Mouse (Mus musculus): ENCODE measurements around the gene Calm5. TPM values are rescaled to one million over a fixed set of nuclear protein-coding genes. Genes with fewer than 3 reads are reported as not detected.
"Not testable (repeated sequence)": the region's sequence is repeated elsewhere in the genome, so short reads cannot be mapped to it uniquely, and the experiment has no call there.

The Calm5 gene
- not detected for total RNA-seq (2021)
- long read RNA-seq, experiment 1, result 0 reads
- long read RNA-seq, experiment 2, result 0 reads

DNA sequence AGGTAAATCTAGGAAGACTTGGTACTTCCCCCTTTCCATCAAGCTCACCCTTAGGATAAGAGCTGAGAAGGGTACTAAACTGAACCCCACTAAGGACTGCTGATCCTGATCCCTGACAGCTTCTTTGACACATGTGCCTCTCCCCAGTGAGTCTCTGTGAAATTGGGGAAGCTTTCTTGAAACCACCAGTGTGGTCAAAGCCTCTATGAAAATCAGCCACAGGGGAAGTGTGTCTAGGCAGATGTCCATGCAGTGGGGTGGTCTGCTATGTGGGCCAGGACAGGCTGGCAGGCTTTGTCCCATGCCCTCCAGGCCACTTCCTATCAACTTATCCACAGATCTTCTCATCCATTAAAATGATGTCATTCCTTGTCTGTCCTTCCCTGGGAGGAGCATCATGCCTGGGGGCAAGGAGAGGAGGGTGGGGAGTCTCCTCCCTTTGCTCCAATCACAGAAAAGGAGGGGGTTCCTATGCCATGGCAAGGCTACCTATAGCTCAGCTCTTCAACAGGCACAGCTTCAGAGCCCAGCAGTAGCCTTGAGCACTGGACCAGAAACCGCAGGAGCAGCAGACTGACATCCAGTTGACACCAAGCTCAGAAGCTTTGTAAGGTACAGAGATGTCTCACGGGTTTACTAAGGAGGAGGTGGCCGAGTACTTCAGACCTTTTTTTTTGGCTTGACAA is at the start of gene Calm5:
Calm5 (plus strand) TSS at position 526 of the 686 bp plus-strand sequence.
- DNase-seq; intact Hi-C loops (cut with DNase I; ENCODE audit: low total_unique reads): not testable (repeated sequence)

- intact Hi-C loops (cut with DNase I; ENCODE audit: low total_unique reads), result no loop called here
- DNase-seq, result no peak
Measured at GRCm38 (mm10) chr13:3804186-3804585, 49.8 kb upstream of the Calm5 start, which contains the start of gene Calml3. Calml3 (minus strand) TSS chr13:3804316.

DNA sequence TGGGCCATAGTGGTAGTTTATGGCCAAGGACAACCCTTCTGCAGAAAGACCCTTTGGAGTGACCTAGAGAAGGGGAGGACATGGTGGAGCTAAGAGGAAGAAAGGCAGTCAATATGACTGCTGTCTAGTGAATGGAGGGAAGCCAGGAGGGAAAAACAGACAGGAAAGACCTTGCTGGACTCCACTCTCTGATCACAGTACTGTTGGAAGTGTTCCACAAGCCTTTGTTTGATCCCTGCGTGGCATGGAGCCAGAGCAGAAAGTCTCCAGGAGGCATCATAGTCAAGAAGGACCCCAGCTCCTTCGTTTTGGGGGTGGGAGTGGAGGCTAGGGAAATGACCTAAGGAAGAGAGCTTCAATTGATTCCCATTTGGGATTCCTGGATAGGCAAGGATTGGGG is 48.8 kb upstream of the Calm5 start:
- intact Hi-C loops (cut with DNase I; ENCODE audit: low total_unique reads), result no loop called here
- DNase-seq, result no peak

- no peak for DNase-seq
- intact Hi-C loops (cut with DNase I; ENCODE audit: low total_unique reads), result no loop called here
Measured at GRCm38 (mm10) chr13:3805638-3806037, 48.3 kb upstream of the Calm5 start.

DNA sequence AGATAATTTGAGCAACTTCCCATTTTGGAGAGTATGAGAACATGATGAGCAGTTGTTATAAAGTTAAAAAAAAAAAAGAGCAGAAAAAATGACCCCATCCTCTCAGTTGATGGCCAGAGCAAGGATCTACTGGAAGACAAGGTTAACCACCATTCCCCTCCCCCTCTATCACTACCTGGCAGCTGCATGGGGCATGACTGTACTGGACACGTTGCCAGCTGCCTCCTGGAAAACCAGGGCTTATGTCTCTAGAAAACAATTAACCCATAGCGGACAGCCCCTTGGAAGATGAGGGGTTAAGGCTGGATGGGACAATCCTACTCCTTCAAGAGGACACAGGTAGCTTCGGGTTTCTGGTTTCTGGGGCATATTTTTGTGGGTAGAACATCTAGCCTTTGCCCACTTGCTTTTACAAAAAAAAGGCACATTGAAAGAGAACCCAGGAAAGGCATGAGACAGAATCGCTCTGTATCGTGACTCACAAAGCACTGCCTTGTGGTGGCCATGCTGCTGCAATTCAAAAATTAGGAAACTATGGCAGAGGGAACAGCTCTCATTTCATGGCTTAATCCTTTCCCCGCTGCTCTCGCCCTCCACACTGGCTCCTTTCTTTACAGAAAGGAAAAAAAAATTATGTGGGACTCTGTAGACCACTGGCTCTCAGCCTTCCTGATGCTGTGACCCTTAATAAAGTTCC is 46.7 kb upstream of the Calm5 start:
- intact Hi-C loops (cut with DNase I; ENCODE audit: low total_unique reads), result no loop called here
- no peak for DNase-seq

DNA sequence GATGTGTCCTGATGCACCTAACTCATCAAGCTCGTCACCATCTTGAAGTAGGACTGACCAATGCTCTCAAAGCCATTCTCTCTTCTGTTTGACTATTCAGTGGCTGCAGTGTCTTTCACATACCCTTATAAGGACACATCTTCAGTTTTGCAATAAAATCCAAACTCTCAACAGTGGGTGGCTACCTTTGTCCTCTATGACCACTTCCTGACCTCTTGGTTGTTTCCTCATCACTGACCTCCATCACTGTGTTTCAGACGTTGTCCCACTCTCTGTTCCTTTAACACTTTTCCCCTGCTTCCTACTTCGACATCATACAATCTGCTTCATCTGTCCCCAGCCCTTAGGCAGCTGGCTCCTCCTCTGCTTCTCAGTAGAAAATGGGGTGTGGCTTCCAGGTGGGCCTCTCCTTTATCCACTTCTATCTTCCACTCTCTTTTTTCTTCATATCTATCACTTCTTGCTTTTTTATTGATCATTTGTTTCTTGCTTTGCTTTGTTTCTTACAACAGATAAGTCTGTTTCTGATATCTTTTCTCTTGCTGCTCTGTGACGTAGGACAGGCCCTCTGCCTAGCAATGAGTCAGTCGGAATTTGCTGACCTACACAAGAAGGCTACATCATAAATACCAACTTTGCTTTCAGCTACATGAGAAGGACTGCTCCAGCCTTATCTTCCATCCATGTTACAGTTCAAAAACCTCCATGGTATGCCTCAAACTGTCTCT is 35.8 kb upstream of the Calm5 start:
- intact Hi-C loops (cut with DNase I; ENCODE audit: low total_unique reads), result no loop called here
- DNase-seq, result no peak

- intact Hi-C loops (cut with DNase I; ENCODE audit: low total_unique reads), result no loop called here
- DNase-seq, result no peak
Measured at GRCm38 (mm10) chr13:3818740-3819076, 35.3 kb upstream of the Calm5 start.

DNA sequence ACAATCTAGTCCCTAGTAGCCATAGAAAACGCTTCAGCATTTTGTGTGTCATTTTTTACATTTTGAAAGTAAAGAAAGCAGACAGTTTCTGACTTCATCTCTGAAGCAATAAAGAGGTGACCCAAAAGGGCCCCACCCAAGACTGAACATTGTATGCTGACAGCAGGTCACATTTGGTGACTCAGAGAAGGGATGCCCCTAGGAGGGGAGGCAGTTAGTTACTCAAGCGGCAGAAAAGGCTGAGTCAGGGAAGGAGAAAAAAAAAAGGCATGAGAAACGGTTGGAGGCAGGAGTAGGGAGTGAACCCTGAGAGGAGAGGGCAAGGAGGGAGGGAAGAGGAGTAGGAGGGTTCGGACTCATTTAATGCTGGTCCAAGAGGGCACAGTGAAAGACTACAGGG is 31.9 kb upstream of the Calm5 start:
- intact Hi-C loops (cut with DNase I; ENCODE audit: low total_unique reads), result no loop called here
- DNase-seq, result no peak

DNA sequence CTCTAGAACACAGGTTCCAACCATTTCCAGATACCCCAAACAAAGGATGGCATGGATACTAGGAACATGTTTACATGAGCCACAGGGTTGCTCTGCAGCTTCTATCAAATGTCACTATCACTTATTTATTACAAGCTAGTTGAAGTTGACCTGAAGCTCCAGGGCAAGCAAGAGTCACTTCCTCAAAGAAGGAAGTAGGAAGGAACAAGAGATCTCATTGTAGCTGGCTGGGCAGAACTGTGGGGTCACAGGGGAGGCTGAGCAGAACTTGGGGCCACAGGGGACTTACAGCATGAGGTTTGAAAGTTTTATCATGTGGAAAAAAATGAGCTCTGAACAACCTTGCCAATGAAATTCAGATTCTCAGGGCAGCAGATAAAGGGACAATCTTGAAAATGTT is 28.2 kb upstream of the Calm5 start:
- DNase-seq, result no peak
- intact Hi-C loops (cut with DNase I; ENCODE audit: low total_unique reads), result no loop called here

- DNase-seq, result no peak
Measured at GRCm38 (mm10) chr13:3831546-3831945, 22.4 kb upstream of the Calm5 start.

DNA sequence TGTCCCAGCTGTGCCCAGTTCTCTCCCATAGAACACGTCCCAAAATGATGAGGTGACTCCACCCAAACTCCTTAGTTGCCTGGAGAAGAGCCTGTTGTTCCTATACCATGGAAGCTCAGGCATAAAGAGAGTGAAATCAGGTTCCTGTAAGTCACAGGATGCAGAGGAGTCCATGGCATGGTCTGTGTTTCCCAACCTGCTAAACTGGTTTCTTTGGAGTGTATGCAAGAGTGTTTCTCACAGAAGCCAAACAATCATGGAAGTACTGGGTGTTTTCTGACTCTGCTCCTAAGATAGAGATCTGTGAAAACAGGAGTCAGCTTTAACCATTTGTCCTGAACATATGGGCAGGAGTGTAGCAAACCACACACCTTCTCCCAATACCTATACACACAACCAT is 22.0 kb upstream of the Calm5 start:
- intact Hi-C loops (cut with DNase I; ENCODE audit: low total_unique reads), result no loop called here
- no peak for DNase-seq

More at GRCm38 (mm10) chr13:3831546-3831945, 22.4 kb upstream of the Calm5 start:
- intact Hi-C loops (cut with DNase I; ENCODE audit: low total_unique reads), result no loop called here

DNA sequence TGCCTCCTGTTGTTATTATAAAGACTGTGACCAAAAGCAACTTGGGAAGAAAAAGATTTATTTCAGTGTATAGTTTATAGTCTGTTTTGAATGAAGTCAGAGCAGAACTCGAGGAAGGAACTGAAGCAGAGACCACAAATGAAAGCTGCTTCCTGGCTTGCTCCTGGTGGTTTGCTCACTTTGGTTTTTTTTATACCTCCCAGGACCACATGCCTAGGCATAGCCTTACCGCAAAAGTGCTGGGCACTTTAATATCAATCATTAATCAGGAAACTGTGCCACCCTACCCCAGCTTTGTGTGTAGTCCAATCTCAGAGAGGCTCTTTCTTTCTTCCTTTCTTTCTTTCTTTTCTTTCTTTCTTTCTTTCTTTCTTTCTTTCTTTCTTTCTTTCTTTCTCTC is 21.5 kb upstream of the Calm5 start:
- no peak for DNase-seq
- intact Hi-C loops (cut with DNase I; ENCODE audit: low total_unique reads), result no loop called here

GRCm38 (mm10) chr13:3833644-3834043 is 20.3 kb upstream of the Calm5 start:
- DNase-seq; intact Hi-C loops (cut with DNase I; ENCODE audit: low total_unique reads): not testable (repeated sequence)

DNA sequence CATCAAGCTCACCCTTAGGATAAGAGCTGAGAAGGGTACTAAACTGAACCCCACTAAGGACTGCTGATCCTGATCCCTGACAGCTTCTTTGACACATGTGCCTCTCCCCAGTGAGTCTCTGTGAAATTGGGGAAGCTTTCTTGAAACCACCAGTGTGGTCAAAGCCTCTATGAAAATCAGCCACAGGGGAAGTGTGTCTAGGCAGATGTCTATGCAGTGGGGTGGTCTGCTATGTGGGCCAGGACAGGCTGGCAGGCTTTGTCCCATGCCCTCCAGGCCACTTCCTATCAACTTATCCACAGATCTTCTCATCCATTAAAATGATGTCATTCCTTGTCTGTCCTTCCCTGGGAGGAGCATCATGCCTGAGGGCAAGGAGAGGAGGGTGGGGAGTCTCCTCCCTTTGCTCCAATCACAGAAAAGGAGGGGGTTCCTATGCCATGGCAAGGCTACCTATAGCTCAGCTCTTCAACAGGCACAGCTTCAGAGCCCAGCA is 16.6 kb upstream of the Calm5 start, which contains the start of gene Calm4:
Calm4 (plus strand) TSS at position 446 of the 496 bp plus-strand sequence.
- DNase-seq; intact Hi-C loops (cut with DNase I; ENCODE audit: low total_unique reads): not testable (repeated sequence)

GRCm38 (mm10) chr13:3840662-3841061 is 13.3 kb upstream of the Calm5 start:
- intact Hi-C loops (cut with DNase I; ENCODE audit: low total_unique reads); DNase-seq: not testable (repeated sequence)

- no peak for DNase-seq
- intact Hi-C loops (cut with DNase I; ENCODE audit: low total_unique reads), result no loop called here
Measured at GRCm38 (mm10) chr13:3850330-3850729, 3.6 kb upstream of the Calm5 start.

DNA sequence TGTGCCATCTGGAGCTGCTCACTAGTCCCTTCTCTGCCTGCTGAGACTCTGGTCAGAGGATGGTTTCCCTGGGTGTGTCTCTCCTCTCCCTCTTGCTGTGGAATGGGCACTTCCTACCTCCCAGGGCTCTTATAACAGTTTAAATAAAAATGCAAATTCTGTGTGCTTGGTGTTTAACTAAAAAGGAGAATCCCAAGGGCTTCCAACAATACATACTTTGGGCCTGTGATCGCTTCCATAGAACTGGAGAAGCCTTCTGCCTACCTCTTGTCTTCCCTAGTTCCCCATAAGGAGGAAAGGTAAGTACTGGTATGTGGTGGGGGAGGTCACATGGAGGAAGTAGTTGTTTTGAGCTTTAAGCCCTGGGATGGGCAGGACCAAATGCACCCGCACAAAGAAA is 883 bp downstream of the Calm5 start:
- DNase-seq, result no peak
- intact Hi-C loops (cut with DNase I; ENCODE audit: low total_unique reads), result no loop called here

- intact Hi-C loops (cut with DNase I; ENCODE audit: low total_unique reads), result no loop called here
- no peak for DNase-seq
Measured at GRCm38 (mm10) chr13:3856252-3856651, 2.3 kb downstream of the Calm5 start.

- no peak for DNase-seq
- intact Hi-C loops (cut with DNase I; ENCODE audit: low total_unique reads), result no loop called here
Measured at GRCm38 (mm10) chr13:3861251-3861650, 7.3 kb downstream of the Calm5 start.

GRCm38 (mm10) chr13:3862325-3862724 is 8.4 kb downstream of the Calm5 start:
- DNase-seq, result no peak
- intact Hi-C loops (cut with DNase I; ENCODE audit: low total_unique reads), result no loop called here
